Mouse (Mus musculus) spleen, adult 2 months (tissue): ENCODE results near the gene Fam184b. TPM values are rescaled to one million over a fixed set of nuclear protein-coding genes. Genes with fewer than 3 reads are reported as not detected.

ENCODE experiments used
- DNase-seq, 2 experiments: peaks; one replicate each; pipeline versions ENCODE4 v3.0.0 to v3.0.0-alpha.2; 2012 to 2021; ENCODE audit warnings: low spot score in 2 of 2, low read depth in 1 of 2
- H3K27ac ChIP-seq: fragments of 200-500 bp; 2 replicates; pipeline ENCODE4 v1.5.1; 2012; ENCODE audit warnings: low read length, inconsistent platforms; ENCODE audit not compliant: insufficient read depth
- H3K27me3 ChIP-seq: fragments of 200-500 bp; 2 replicates; pipeline ENCODE4 v1.6.1; 2012; ENCODE audit warnings: mild to moderate bottlenecking, moderate library complexity, low read length, inconsistent platforms; ENCODE audit not compliant: control insufficient read depth, insufficient read depth
- H3K36me3 ChIP-seq: fragments of 200-500 bp; 2 replicates; pipeline ENCODE4 v1.6.1; 2012; ENCODE audit warnings: mild to moderate bottlenecking, low read length, inconsistent platforms; ENCODE audit not compliant: control insufficient read depth, insufficient read depth
- H3K4me1 ChIP-seq: fragments of 200-500 bp; 2 replicates; pipeline ENCODE4 v1.6.1; 2011; ENCODE audit warnings: inconsistent platforms; ENCODE audit not compliant: control insufficient read depth, insufficient read depth, insufficient read length
- H3K4me3 ChIP-seq: fragments of 200-500 bp; 2 replicates; pipeline ENCODE4 v1.5.1; 2011; ENCODE audit warnings: mild to moderate bottlenecking, inconsistent platforms; ENCODE audit not compliant: insufficient read depth, insufficient read length; ENCODE audit errors: extremely low read depth
- CTCF ChIP-seq: fragments of 200-500 bp; IDR thresholded peaks from 2 replicates; pipeline ENCODE4 v1.5.1; 2011; ENCODE audit warnings: mild to moderate bottlenecking, inconsistent platforms; ENCODE audit not compliant: insufficient read depth, insufficient read length, insufficient replicate concordance; ENCODE audit errors: extremely low read depth
- POLR2A ChIP-seq: fragments of 200-500 bp; IDR thresholded peaks from 2 replicates; pipeline ENCODE4 v1.6.1; 2011; ENCODE audit warnings: low read depth, low read length, inconsistent platforms
- WGBS: fragments of 180-500 bp; shearing (Covaris S2); methylation state at CpG from one replicate; pipeline ENCODE4 v1.1.7; 2018; 5-methylcytosine and 5-hydroxymethylcytosine counted together
- polyA plus RNA-seq: library from polyadenylated mRNA; depleted of rRNA; stranded (reverse); fragments of >200 nt; gene quantifications from 2 replicates; pipeline ENCODE4 v1.2.3, GENCODE M21; 2012

The Fam184b gene
- polyA plus RNA-seq, 1 experiment: 0.08 TPM

- TF ChIP-seq CTCF (no peak), POLR2A (no peak)
- 85% methylated on average over 3 of the region's 3 CpGs for WGBS
- DNase-seq: no peak
- no peaks in the 10 kb centered on the region for H3K27me3 ChIP-seq
- no peak overlapping the region for H3K4me3 ChIP-seq
- no peaks in the 10 kb centered on the region for H3K4me1 ChIP-seq
- no peak overlapping the region for H3K27ac ChIP-seq
- H3K36me3 ChIP-seq: no peaks in the 10 kb centered on the region
Measured at GRCm38 (mm10) chr5:45595363-45596039, 43.9 kb downstream of the Fam184b start.

GRCm38 (mm10) chr5:45593276-45593675 is 46.1 kb downstream of the Fam184b start:
- Histone ChIP-seq H3K27me3 (no peaks in the 10 kb centered on the region), H3K4me3 (no peak overlapping the region), H3K36me3 (no peaks in the 10 kb centered on the region), H3K4me1 (no peaks in the 10 kb centered on the region), H3K27ac (no peak overlapping the region)
- 94% methylated on average over 6 of the region's 6 CpGs for WGBS
- no peak for DNase-seq
- TF ChIP-seq POLR2A (no peak), CTCF (no peak)

- Histone ChIP-seq H3K4me3 (no peak overlapping the region), H3K27ac (no peak overlapping the region), H3K27me3 (no peaks in the 10 kb centered on the region), H3K4me1 (no peaks in the 10 kb centered on the region), H3K36me3 (no peaks in the 10 kb centered on the region)
- no peak for DNase-seq
- WGBS: 90% methylated on average over 4 of the region's 4 CpGs
- TF ChIP-seq POLR2A (no peak), CTCF (no peak)
Measured at GRCm38 (mm10) chr5:45590094-45590493, 49.3 kb downstream of the Fam184b start.

- Histone ChIP-seq H3K36me3 (no peaks in the 10 kb centered on the region), H3K4me1 (no peaks in the 10 kb centered on the region), H3K27me3 (no peaks in the 10 kb centered on the region), H3K4me3 (no peak overlapping the region), H3K27ac (no peak overlapping the region)
- 88% methylated on average over 8 of the region's 8 CpGs for WGBS
- no peak for TF ChIP-seq CTCF
- TF ChIP-seq POLR2A: no peak
- no peak for DNase-seq
Measured at GRCm38 (mm10) chr5:45584601-45585000, 54.8 kb downstream of the Fam184b start.

- H3K4me3 ChIP-seq: no peak overlapping the region
- TF ChIP-seq CTCF: no peak
- no peak for DNase-seq
- WGBS: 26% methylated on average over 10 of the region's 10 CpGs
- no peak overlapping the region for H3K27ac ChIP-seq
- H3K36me3 ChIP-seq: no peaks in the 10 kb centered on the region
- H3K27me3 ChIP-seq: no peaks in the 10 kb centered on the region
- no peaks in the 10 kb centered on the region for H3K4me1 ChIP-seq
Measured at GRCm38 (mm10) chr5:45580279-45580678, 59.1 kb downstream of the Fam184b start.

- Histone ChIP-seq H3K27me3 (no peaks in the 10 kb centered on the region), H3K4me1 (no peaks in the 10 kb centered on the region), H3K36me3 (no peaks in the 10 kb centered on the region), H3K27ac (no peak overlapping the region), H3K4me3 (no peak overlapping the region)
- TF ChIP-seq POLR2A (no peak), CTCF (no peak)
- WGBS: 86% methylated on average over 1 of the region's 1 CpGs
- no peak for DNase-seq
Measured at GRCm38 (mm10) chr5:45577376-45577775, 62.0 kb downstream of the Fam184b start.

GRCm38 (mm10) chr5:45576716-45577115 is 62.7 kb downstream of the Fam184b start:
- H3K36me3 ChIP-seq: no peaks in the 10 kb centered on the region
- no peak for DNase-seq
- TF ChIP-seq POLR2A (no peak), CTCF (no peak)
- WGBS: 59% methylated on average over 3 of the region's 3 CpGs
- no peaks in the 10 kb centered on the region for H3K4me1 ChIP-seq
- no peak overlapping the region for H3K4me3 ChIP-seq
- no peak overlapping the region for H3K27ac ChIP-seq
- H3K27me3 ChIP-seq: no peaks in the 10 kb centered on the region
